Mouse (Mus musculus): ENCODE measurements at regions not wholly inside any gene's neighbourhood (a gene's known extent, or its start where the extent isn't known, plus 50 kb on each side); places are given as distances from the start of the nearest gene placed in this dataset.

GRCm38 (mm10) chr12:97717812-97718211 lies 541.4 kb downstream of the Galc start:
- TF ChIP-seq CTCF (IDR thresholded peaks at IDR 0.05; ENCODE audit: borderline replicate concordance, extremely low read depth, insufficient read depth, insufficient read length) (no peak), POLR2A (IDR thresholded peaks at IDR 0.05; ENCODE audit: borderline replicate concordance, extremely low read depth, insufficient read depth, insufficient read length, poor library complexity, severe bottlenecking) (no peak)

All from brain, embryonic 14.5 days (tissue).